Mouse (Mus musculus) embryonic facial prominence, embryonic 14.5 days (tissue): ENCODE data around the gene Cpne6. TPM values are rescaled to one million over a fixed set of nuclear protein-coding genes. Genes with fewer than 3 reads are reported as not detected.

ENCODE experiments used
- ATAC-seq: fragments of 200-750 bp; cut with Nextera tagmentation; 2 replicates; pipeline ENCODE4 v1.8.0; 2017; ENCODE audit warnings: low read depth, moderate number of reproducible peaks, moderate TSS enrichment
- DNase-seq: peaks from one replicate; pipeline ENCODE4 v3.0.0-alpha.2; 2015; ENCODE audit warnings: low spot score
- H3K27ac ChIP-seq: fragments of 300-500 bp; sonication (generic); replicated peaks from 2 replicates; pipeline ENCODE4 v1.5.1; 2014; ENCODE audit warnings: low read depth, mild to moderate bottlenecking, low read length, moderate library complexity
- H3K27me3 ChIP-seq: fragments of 300-500 bp; sonication (generic); replicated peaks from 2 replicates; pipeline ENCODE4 v1.6.1; 2014; ENCODE audit warnings: low read length; ENCODE audit not compliant: control insufficient read depth, insufficient read depth
- H3K36me3 ChIP-seq: fragments of 300-500 bp; sonication (generic); 2 replicates; pipeline ENCODE4 v1.6.1; 2014; ENCODE audit warnings: low read length, mixed read lengths; ENCODE audit not compliant: control insufficient read depth, insufficient read depth
- H3K4me1 ChIP-seq: fragments of 300-500 bp; sonication (generic); 2 replicates; pipeline ENCODE4 v1.6.1; 2014; ENCODE audit warnings: antibody characterized with exemption, low read length; ENCODE audit not compliant: control insufficient read depth, insufficient read depth
- H3K4me2 ChIP-seq: fragments of 300-500 bp; sonication (generic); 2 replicates; pipeline ENCODE4 v1.6.1; 2014; ENCODE audit warnings: low read depth, mild to moderate bottlenecking, low read length, moderate library complexity, mixed read lengths
- H3K4me3 ChIP-seq: fragments of 300-500 bp; sonication (generic); 2 replicates; pipeline ENCODE4 v1.5.1; 2014; ENCODE audit warnings: low read depth, mild to moderate bottlenecking, low read length
- H3K9ac ChIP-seq: fragments of 300-500 bp; sonication (generic); 2 replicates; pipeline ENCODE4 v1.6.1; 2014; ENCODE audit warnings: low read depth, mild to moderate bottlenecking, low read length, moderate library complexity, mixed read lengths
- H3K9me3 ChIP-seq: fragments of 300-500 bp; sonication (generic); 2 replicates; pipeline ENCODE4 v1.6.1; 2016; ENCODE audit warnings: low read length; ENCODE audit not compliant: control insufficient read depth
- WGBS: fragments of 180-500 bp; shearing (Covaris S2); extraction: QIAGEN DNeasy Blood & Tissue Kit; methylation state at CpG from one replicate; pipeline ENCODE4 v1.1.7; 2014; 5-methylcytosine and 5-hydroxymethylcytosine counted together
- polyA plus RNA-seq: library from polyadenylated mRNA; unstranded; fragments of >200 nt; fragmentation: Nextera tagmentation; extraction: Ambion mirVana; gene quantifications from 2 replicates; pipeline ENCODE4 v1.2.1, GENCODE M21; 2014

The Cpne6 gene
- polyA plus RNA-seq, 1 experiment from 2014 or later = 5.2 TPM

DNA sequence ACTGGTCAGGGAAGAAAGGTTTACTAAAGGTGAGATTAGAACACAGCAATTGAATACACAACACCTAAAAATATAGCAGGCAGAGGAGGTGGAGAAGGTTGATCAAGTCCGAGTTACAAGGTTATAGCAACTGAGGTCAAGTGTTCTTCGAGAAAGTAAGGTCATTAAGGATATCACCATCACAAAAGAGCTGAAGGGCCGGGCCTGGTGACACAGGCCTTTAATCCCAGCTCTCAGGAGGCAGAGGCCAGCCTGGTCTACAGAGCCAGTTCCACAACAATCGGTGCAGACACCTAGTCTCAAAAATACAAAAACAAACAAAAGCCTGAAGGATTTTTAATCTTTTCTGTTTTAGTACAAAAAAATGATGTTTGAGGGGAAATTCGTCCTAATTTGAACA is 41.1 kb downstream of the Cpne6 start:
- Histone ChIP-seq H3K9ac (no peak overlapping the region), H3K4me3 (no peak overlapping the region), H3K27me3 (no peaks in the 10 kb centered on the region), H3K9me3 (no peaks in the 10 kb centered on the region), H3K27ac (no peak overlapping the region), H3K4me1 (no peaks in the 10 kb centered on the region), H3K4me2 (no peak overlapping the region), H3K36me3 (peaks cover 35% of the 10 kb centered on the region)
- 71% methylated on average over 5 of the region's 5 CpGs for WGBS
- ATAC-seq (no peak), DNase-seq (no peak)

DNA sequence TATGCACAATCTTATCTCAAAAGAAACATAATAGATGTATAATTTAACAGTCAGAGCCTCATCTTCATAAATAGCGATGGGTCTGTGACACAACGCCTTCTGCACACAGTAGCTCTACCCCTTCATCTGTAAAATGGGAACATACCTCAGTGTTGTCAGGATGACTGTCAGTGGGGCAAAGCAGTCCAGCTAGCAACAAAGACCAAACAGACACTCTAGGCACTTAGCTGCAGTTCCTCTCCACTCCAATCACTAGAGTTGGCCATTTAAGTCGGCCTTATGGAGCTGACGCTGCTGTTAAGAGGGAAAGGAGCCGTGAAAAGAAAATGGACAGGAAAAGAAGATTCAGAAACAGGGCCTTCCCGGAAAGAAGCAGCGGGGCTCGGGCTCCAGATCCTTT is 41.5 kb downstream of the Cpne6 start:
- no peak overlapping the region for H3K4me2 ChIP-seq
- H3K9me3 ChIP-seq = no peaks in the 10 kb centered on the region
- no peak overlapping the region for H3K27ac ChIP-seq
- 89% methylated on average over 8 of the region's 8 CpGs for WGBS
- no peaks in the 10 kb centered on the region for H3K27me3 ChIP-seq
- ATAC-seq (no peak), DNase-seq (no peak)
- peaks cover 31% of the 10 kb centered on the region for H3K36me3 ChIP-seq
- H3K9ac ChIP-seq = no peak overlapping the region
- no peak overlapping the region for H3K4me3 ChIP-seq
- no peaks in the 10 kb centered on the region for H3K4me1 ChIP-seq

GRCm38 (mm10) chr14:55554635-55555034 is 44.4 kb downstream of the Cpne6 start:
- no peaks in the 10 kb centered on the region for H3K4me1 ChIP-seq
- H3K36me3 ChIP-seq = peaks cover 4% of the 10 kb centered on the region
- no peaks in the 10 kb centered on the region for H3K27me3 ChIP-seq
- H3K4me2 ChIP-seq = no peak overlapping the region
- no peak overlapping the region for H3K27ac ChIP-seq
- DNase-seq (no peak), ATAC-seq (no peak)
- no peak overlapping the region for H3K9ac ChIP-seq
- H3K4me3 ChIP-seq = no peak overlapping the region
- no peaks in the 10 kb centered on the region for H3K9me3 ChIP-seq

- no peaks in the 10 kb centered on the region for H3K27me3 ChIP-seq
- no peak overlapping the region for H3K9ac ChIP-seq
- 71% methylated on average over 3 of the region's 3 CpGs for WGBS
- H3K36me3 ChIP-seq = no peaks in the 10 kb centered on the region
- H3K4me3 ChIP-seq = no peak overlapping the region
- H3K4me1 ChIP-seq = no peaks in the 10 kb centered on the region
- no peak overlapping the region for H3K4me2 ChIP-seq
- H3K27ac ChIP-seq = no peak overlapping the region
- DNase-seq (no peak), ATAC-seq (no peak)
- H3K9me3 ChIP-seq = no peaks in the 10 kb centered on the region
Measured at GRCm38 (mm10) chr14:55555788-55556187, 45.5 kb downstream of the Cpne6 start.

DNA sequence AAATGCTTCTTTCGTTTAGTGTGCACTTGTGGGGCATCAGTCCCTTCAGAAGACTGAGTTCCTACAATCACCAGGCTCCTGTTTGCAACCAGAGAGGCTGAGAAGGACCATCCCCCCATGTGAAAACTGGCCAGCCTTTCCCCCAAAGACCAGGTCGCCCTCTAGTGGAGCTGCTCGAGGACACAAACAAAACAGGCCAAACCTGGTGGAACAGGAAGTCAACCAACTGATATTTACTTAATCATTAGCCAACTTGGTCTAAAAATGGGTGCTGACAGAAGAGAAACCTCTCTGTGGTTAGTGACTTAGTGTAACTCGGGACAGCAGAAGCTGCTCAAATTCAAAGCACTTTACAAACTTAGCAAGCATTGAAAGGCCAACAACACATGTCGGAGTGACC is 46.8 kb downstream of the Cpne6 start:
- peaks cover 8% of the 10 kb centered on the region for H3K4me1 ChIP-seq
- DNase-seq (peak; percentile 70), ATAC-seq (no peak)
- WGBS = 26% methylated on average over 5 of the region's 5 CpGs
- no peaks in the 10 kb centered on the region for H3K36me3 ChIP-seq
- H3K4me2 ChIP-seq = no peak overlapping the region
- no peak overlapping the region for H3K4me3 ChIP-seq
- H3K9ac ChIP-seq = no peak overlapping the region
- H3K27ac ChIP-seq = no peak overlapping the region
- no peaks in the 10 kb centered on the region for H3K27me3 ChIP-seq
- no peaks in the 10 kb centered on the region for H3K9me3 ChIP-seq

DNA sequence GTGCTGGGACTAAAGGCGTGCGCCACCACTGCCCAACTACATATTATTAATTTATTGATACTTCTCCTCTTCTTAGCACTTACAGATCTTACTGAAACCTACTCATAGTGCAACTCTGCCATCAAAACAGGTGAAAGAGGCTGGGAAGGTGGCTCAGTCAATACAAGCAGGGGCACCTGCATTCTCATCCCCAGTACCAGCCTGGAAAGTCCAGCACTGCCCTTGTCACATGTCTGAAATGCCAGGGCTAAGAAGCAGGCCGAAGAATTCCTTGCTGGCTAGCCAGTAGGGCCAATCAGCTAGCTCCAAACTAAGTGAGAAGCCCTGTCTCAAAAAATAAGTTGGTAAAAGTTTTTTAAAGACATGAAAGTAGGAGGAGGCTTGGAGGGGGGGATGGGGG is 47.3 kb downstream of the Cpne6 start:
- Histone ChIP-seq H3K36me3 (no peaks in the 10 kb centered on the region), H3K9ac (no peak overlapping the region), H3K4me2 (no peak overlapping the region), H3K4me1 (peaks cover 8% of the 10 kb centered on the region), H3K4me3 (no peak overlapping the region), H3K27ac (no peak overlapping the region), H3K9me3 (no peaks in the 10 kb centered on the region), H3K27me3 (no peaks in the 10 kb centered on the region)
- DNase-seq (no peak), ATAC-seq (no peak)
- WGBS = 92% methylated on average over 3 of the region's 3 CpGs

- ATAC-seq = no peak
- 52% methylated on average over 6 of the region's 6 CpGs for WGBS
- Histone ChIP-seq H3K27me3 (no peaks in the 10 kb centered on the region), H3K4me3 (peak overlapping the region; percentile 70), H3K9me3 (no peaks in the 10 kb centered on the region), H3K9ac (peak overlapping the region; percentile 77), H3K36me3 (peaks cover 9% of the 10 kb centered on the region; the same call in 1 of the 2 replicates), H3K4me2 (peak overlapping the region; percentile 65), H3K27ac (peak overlapping the region; percentile 98; the same call in 1 of the 2 replicates), H3K4me1 (peaks cover 8% of the 10 kb centered on the region)
- DNase-seq = no peak
Measured at GRCm38 (mm10) chr14:55558740-55559448, 48.6 kb downstream of the Cpne6 start.

- Histone ChIP-seq H3K4me1 (peaks cover 8% of the 10 kb centered on the region), H3K9ac (peak within 1 kb of the TSS; percentile 77)
- ATAC-seq = peak; percentile 81
Measured at GRCm38 (mm10) chr14:55559799-55560201, 49.6 kb downstream of the Cpne6 start, which contains the start of gene Dcaf11. TSS of gene Dcaf11 (plus strand) at chr14:55560006.

More at GRCm38 (mm10) chr14:55559799-55560201, 49.6 kb downstream of the Cpne6 start, which contains the start of gene Dcaf11:
- Histone ChIP-seq H3K4me2 (peak within 1 kb of the TSS; percentile 65), H3K9me3 (no peaks in the 10 kb centered on the region), H3K36me3 (peaks cover 17% of the 10 kb centered on the region), H3K27me3 (no peaks in the 10 kb centered on the region), H3K4me3 (peak within 1 kb of the TSS; percentile 70), H3K27ac (peak within 1 kb of the TSS; percentile 98)
- WGBS = 0% methylated on average over 27 of the region's 27 CpGs
- peak; percentile 96 for DNase-seq
